Mouse (Mus musculus): Measurements from ENCODE around the gene Cbwd1. TPM values are rescaled to one million over a fixed set of nuclear protein-coding genes. Genes with fewer than 3 reads are reported as not detected.

The Cbwd1 gene
- polyA plus RNA-seq (2015; fragmentation: Nextera tagmentation; extraction: Ambion mirVana), result 15.5 and 15.8 TPM in 2 replicates

GRCm38 (mm10) chr19:24961172-24961962 is at the start of gene Cbwd1:
Gene Cbwd1, minus strand, starts transcription at chr19:24961610.
- peaks cover 6% of the 10 kb centered on the region for H3K4me1 ChIP-seq (ENCODE audit: control insufficient read depth, insufficient read depth, low read length)
- peak within 1 kb of the TSS; percentile 89 for H3K9ac ChIP-seq (ENCODE audit: low read length)
- peak; percentile 100 for ATAC-seq (replicated peaks; ENCODE audit: extremely low read depth, insufficient read depth, low FRiP score)
- WGBS, result under 1% methylated on average over 36 of the region's 36 CpGs
- peak within 1 kb of the TSS; percentile 24; the same call in 1 of the 2 replicates for H3K27ac ChIP-seq (ENCODE audit: low read length)
- H3K4me2 ChIP-seq (ENCODE audit: low read depth, low read length), result peak within 1 kb of the TSS; percentile 81
- peak within 1 kb of the TSS; percentile 89 for H3K4me3 ChIP-seq (ENCODE audit: low read length)
- H3K9me3 ChIP-seq (replicated peaks; ENCODE audit: control insufficient read depth, low read length), result no peaks in the 10 kb centered on the region
- no peaks in the 10 kb centered on the region for H3K27me3 ChIP-seq (ENCODE audit: control insufficient read depth, insufficient read depth, low read length)
- H3K36me3 ChIP-seq (ENCODE audit: control insufficient read depth, insufficient read depth), result peaks cover under 1% of the 10 kb centered on the region; the same call in 1 of the 2 replicates

- no peak overlapping the region for H3K9ac ChIP-seq (ENCODE audit: low read length)
- peaks cover 9% of the 10 kb centered on the region for H3K4me1 ChIP-seq (ENCODE audit: control insufficient read depth, insufficient read depth, low read length)
- no peaks in the 10 kb centered on the region for H3K9me3 ChIP-seq (replicated peaks; ENCODE audit: control insufficient read depth, low read length)
- no peak for ATAC-seq (replicated peaks; ENCODE audit: extremely low read depth, insufficient read depth, low FRiP score)
- 75% methylated on average over 2 of the region's 2 CpGs for WGBS
- H3K4me2 ChIP-seq (ENCODE audit: low read depth, low read length), result no peak overlapping the region
- H3K4me3 ChIP-seq (ENCODE audit: low read length), result no peak overlapping the region
- no peak overlapping the region for H3K27ac ChIP-seq (ENCODE audit: low read length)
- no peaks in the 10 kb centered on the region for H3K27me3 ChIP-seq (ENCODE audit: control insufficient read depth, insufficient read depth, low read length)
- no peaks in the 10 kb centered on the region for H3K36me3 ChIP-seq (ENCODE audit: control insufficient read depth, insufficient read depth)
Observed at GRCm38 (mm10) chr19:25008509-25008908, 47.1 kb upstream of the Cbwd1 start.

GRCm38 (mm10) chr19:25006686-25007085 is 45.3 kb upstream of the Cbwd1 start:
- H3K9ac ChIP-seq (ENCODE audit: low read length), result no peak overlapping the region
- peaks cover 9% of the 10 kb centered on the region for H3K4me1 ChIP-seq (ENCODE audit: control insufficient read depth, insufficient read depth, low read length)
- no peak overlapping the region for H3K4me2 ChIP-seq (ENCODE audit: low read depth, low read length)
- WGBS, result 70% methylated on average over 1 of the region's 1 CpGs
- H3K27ac ChIP-seq (ENCODE audit: low read length), result no peak overlapping the region
- H3K36me3 ChIP-seq (ENCODE audit: control insufficient read depth, insufficient read depth), result no peaks in the 10 kb centered on the region
- no peaks in the 10 kb centered on the region for H3K9me3 ChIP-seq (replicated peaks; ENCODE audit: control insufficient read depth, low read length)
- no peak for ATAC-seq (replicated peaks; ENCODE audit: extremely low read depth, insufficient read depth, low FRiP score)
- no peak overlapping the region for H3K4me3 ChIP-seq (ENCODE audit: low read length)
- no peaks in the 10 kb centered on the region for H3K27me3 ChIP-seq (ENCODE audit: control insufficient read depth, insufficient read depth, low read length)

- Histone ChIP-seq H3K9me3 (replicated peaks; ENCODE audit: control insufficient read depth, low read length) (no peaks in the 10 kb centered on the region), H3K4me3 (ENCODE audit: low read length) (no peak overlapping the region), H3K36me3 (ENCODE audit: control insufficient read depth, insufficient read depth) (no peaks in the 10 kb centered on the region), H3K4me1 (ENCODE audit: control insufficient read depth, insufficient read depth, low read length) (peaks cover 10% of the 10 kb centered on the region), H3K27ac (ENCODE audit: low read length) (no peak overlapping the region), H3K27me3 (ENCODE audit: control insufficient read depth, insufficient read depth, low read length) (no peaks in the 10 kb centered on the region), H3K9ac (ENCODE audit: low read length) (no peak overlapping the region), H3K4me2 (ENCODE audit: low read depth, low read length) (no peak overlapping the region)
- 52% methylated on average over 4 of the region's 4 CpGs for WGBS
- ATAC-seq (replicated peaks; ENCODE audit: extremely low read depth, insufficient read depth, low FRiP score), result no peak
Observed at GRCm38 (mm10) chr19:25003810-25004209, 42.4 kb upstream of the Cbwd1 start.

- WGBS, result 64% methylated on average over 3 of the region's 3 CpGs
- Histone ChIP-seq H3K4me3 (ENCODE audit: low read length) (no peak overlapping the region), H3K27ac (ENCODE audit: low read length) (no peak overlapping the region), H3K36me3 (ENCODE audit: control insufficient read depth, insufficient read depth) (no peaks in the 10 kb centered on the region), H3K9ac (ENCODE audit: low read length) (no peak overlapping the region), H3K4me2 (ENCODE audit: low read depth, low read length) (no peak overlapping the region), H3K9me3 (replicated peaks; ENCODE audit: control insufficient read depth, low read length) (no peaks in the 10 kb centered on the region), H3K4me1 (ENCODE audit: control insufficient read depth, insufficient read depth, low read length) (peaks cover 11% of the 10 kb centered on the region), H3K27me3 (ENCODE audit: control insufficient read depth, insufficient read depth, low read length) (no peaks in the 10 kb centered on the region)
- ATAC-seq (replicated peaks; ENCODE audit: extremely low read depth, insufficient read depth, low FRiP score), result no peak
Observed at GRCm38 (mm10) chr19:25002828-25003227, 41.4 kb upstream of the Cbwd1 start.

- Histone ChIP-seq H3K4me2 (ENCODE audit: low read depth, low read length) (no peak overlapping the region), H3K4me3 (ENCODE audit: low read length) (no peak overlapping the region), H3K36me3 (ENCODE audit: control insufficient read depth, insufficient read depth) (no peaks in the 10 kb centered on the region), H3K9me3 (replicated peaks; ENCODE audit: control insufficient read depth, low read length) (no peaks in the 10 kb centered on the region), H3K4me1 (ENCODE audit: control insufficient read depth, insufficient read depth, low read length) (peaks cover 11% of the 10 kb centered on the region), H3K27me3 (ENCODE audit: control insufficient read depth, insufficient read depth, low read length) (no peaks in the 10 kb centered on the region), H3K27ac (ENCODE audit: low read length) (no peak overlapping the region), H3K9ac (ENCODE audit: low read length) (no peak overlapping the region)
- WGBS, result 87% methylated on average over 6 of the region's 6 CpGs
- no peak for ATAC-seq (replicated peaks; ENCODE audit: extremely low read depth, insufficient read depth, low FRiP score)
Observed at GRCm38 (mm10) chr19:25002032-25002431, 40.6 kb upstream of the Cbwd1 start.

GRCm38 (mm10) chr19:25000153-25000552 is 38.7 kb upstream of the Cbwd1 start:
- Histone ChIP-seq H3K27ac (ENCODE audit: low read length) (no peak overlapping the region), H3K4me3 (ENCODE audit: low read length) (peak overlapping the region; percentile 77), H3K36me3 (ENCODE audit: control insufficient read depth, insufficient read depth) (no peaks in the 10 kb centered on the region), H3K27me3 (ENCODE audit: control insufficient read depth, insufficient read depth, low read length) (no peaks in the 10 kb centered on the region), H3K9ac (ENCODE audit: low read length) (peak overlapping the region; percentile 75), H3K4me2 (ENCODE audit: low read depth, low read length) (peak overlapping the region; percentile 98), H3K9me3 (replicated peaks; ENCODE audit: control insufficient read depth, low read length) (no peaks in the 10 kb centered on the region), H3K4me1 (ENCODE audit: control insufficient read depth, insufficient read depth, low read length) (peaks cover 11% of the 10 kb centered on the region)
- 21% methylated on average over 9 of the region's 9 CpGs for WGBS
- no peak for ATAC-seq (replicated peaks; ENCODE audit: extremely low read depth, insufficient read depth, low FRiP score)

GRCm38 (mm10) chr19:24999201-24999886 is 37.9 kb upstream of the Cbwd1 start, which contains the start of gene Dock8:
Gene Dock8, plus strand, starts transcription at chr19:24999534.
- H3K27me3 ChIP-seq (ENCODE audit: control insufficient read depth, insufficient read depth, low read length), result no peaks in the 10 kb centered on the region
- H3K9me3 ChIP-seq (replicated peaks; ENCODE audit: control insufficient read depth, low read length), result no peaks in the 10 kb centered on the region

GRCm38 (mm10) chr19:24998561-24998960 is 37.2 kb upstream of the Cbwd1 start:
- Histone ChIP-seq H3K4me2 (ENCODE audit: low read depth, low read length) (peak overlapping the region; percentile 98), H3K9ac (ENCODE audit: low read length) (peak overlapping the region; percentile 75; the same call in 1 of the 2 replicates), H3K27ac (ENCODE audit: low read length) (no peak overlapping the region), H3K4me1 (ENCODE audit: control insufficient read depth, insufficient read depth, low read length) (peaks cover 3% of the 10 kb centered on the region; the same call in 1 of the 2 replicates), H3K27me3 (ENCODE audit: control insufficient read depth, insufficient read depth, low read length) (no peaks in the 10 kb centered on the region), H3K4me3 (ENCODE audit: low read length) (peak overlapping the region; percentile 77), H3K36me3 (ENCODE audit: control insufficient read depth, insufficient read depth) (no peaks in the 10 kb centered on the region), H3K9me3 (replicated peaks; ENCODE audit: control insufficient read depth, low read length) (no peaks in the 10 kb centered on the region)
- 59% methylated on average over 5 of the region's 5 CpGs for WGBS
- ATAC-seq (replicated peaks; ENCODE audit: extremely low read depth, insufficient read depth, low FRiP score), result no peak

More at GRCm38 (mm10) chr19:24999201-24999886, 37.9 kb upstream of the Cbwd1 start, which contains the start of gene Dock8:
- H3K4me3 ChIP-seq (ENCODE audit: low read length), result peak within 1 kb of the TSS; percentile 77
- H3K9ac ChIP-seq (ENCODE audit: low read length), result peak within 1 kb of the TSS; percentile 75
- WGBS, result under 1% methylated on average over 75 of the region's 109 CpGs
- H3K36me3 ChIP-seq (ENCODE audit: control insufficient read depth, insufficient read depth), result no peaks in the 10 kb centered on the region
- ATAC-seq (replicated peaks; ENCODE audit: extremely low read depth, insufficient read depth, low FRiP score), result peak; percentile 78
- peak within 1 kb of the TSS; percentile 44; the same call in 1 of the 2 replicates for H3K27ac ChIP-seq (ENCODE audit: low read length)
- H3K4me2 ChIP-seq (ENCODE audit: low read depth, low read length), result peak within 1 kb of the TSS; percentile 98
- H3K4me1 ChIP-seq (ENCODE audit: control insufficient read depth, insufficient read depth, low read length), result peaks cover 11% of the 10 kb centered on the region
